27 mouse cellular contexts compared by ENCODE assay signal in the genomic region with DNA sequence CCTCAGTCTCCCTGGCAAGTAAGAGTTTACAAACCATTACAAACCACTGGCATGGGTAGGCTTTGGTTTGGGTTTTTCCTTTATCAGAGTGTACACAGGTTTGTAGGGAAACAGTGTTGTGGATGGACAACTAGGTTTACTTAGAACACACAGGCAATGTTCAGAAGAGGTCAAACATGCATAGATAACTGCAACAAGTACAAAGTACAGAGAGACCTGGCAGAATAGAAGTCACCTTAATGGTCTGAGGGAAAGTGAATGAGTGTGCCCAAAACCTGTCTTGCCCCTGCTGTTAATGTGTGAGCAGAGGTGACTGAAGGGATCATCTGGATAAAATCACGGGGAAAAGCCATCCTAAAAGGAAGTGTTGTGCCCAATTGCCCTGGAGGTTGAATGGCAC. TPM values are rescaled to one million over a fixed set of nuclear protein-coding genes. Genes with fewer than 3 reads are reported as not detected.
"Had no signal": no experiment of that assay in that cellular context is flagged by ENCODE, and none has a peak within 500 bp of the region (broad histone marks: within the 10 kb centered on the region; RNA-seq: fewer than 3 reads in every experiment).

No protein-coding gene starts in this region.

- H3K9ac ChIP-seq: heart, embryonic 12.5 days; hindbrain, embryonic 12.5 days; hindbrain, embryonic 14.5 days; kidney, embryonic 15.5 days; limb, embryonic 13.5 days; limb, embryonic 15.5 days had no signal

- H3K4me3 ChIP-seq: gastrocnemius, adult 2 months; heart, adult 2 months; heart, embryonic 12.5 days; hindbrain, embryonic 10.5 days; hindbrain, embryonic 12.5 days; kidney, embryonic 15.5 days; limb, embryonic 13.5 days; limb, embryonic 15.5 days had no signal

- DNase-seq: gastrocnemius, adult 2 months; gastrocnemius, postnatal 10 days; gastrocnemius, postnatal 25 days; heart, adult 2 months; heart, postnatal 10 days; heart, postnatal 4 days; kidney, adult 11 months; kidney, adult 2 months; kidney, adult 9 months; kidney, postnatal 14 days; kidney, postnatal 36 days; layer of hippocampus, adult 9-11 months; layer of hippocampus, postnatal 36 days; left cerebral cortex, postnatal 4 days had no signal

- H3K27me3 ChIP-seq: heart, embryonic 12.5 days; hindbrain, embryonic 12.5 days had no signal

- H3K4me2 ChIP-seq: heart, embryonic 12.5 days; hindbrain, embryonic 12.5 days; hindbrain, embryonic 14.5 days; kidney, embryonic 15.5 days; limb, embryonic 13.5 days; limb, embryonic 15.5 days had no signal

- H3K9me3 ChIP-seq: heart, embryonic 12.5 days; hindbrain, embryonic 10.5 days; hindbrain, embryonic 12.5 days; kidney, embryonic 15.5 days; limb, embryonic 13.5 days; limb, embryonic 15.5 days had no signal

- H3K27ac ChIP-seq: gastrocnemius, adult 2 months; heart, adult 2 months; hindbrain, embryonic 10.5 days; hindbrain, embryonic 12.5 days; hindbrain, embryonic 14.5 days; kidney, embryonic 15.5 days; kidney, postnatal 0 days; limb, embryonic 13.5 days; limb, embryonic 15.5 days had no signal

- ATAC-seq: forebrain, embryonic 16.5 days; hindbrain, embryonic 16.5 days; intestine, embryonic 16.5 days had no signal

RNA-seq across cellular contexts. Expression of a gene that starts 1.8 kb away (rescaled TPM):
- total RNA-seq: granulocyte monocyte progenitor cell, adult 5-6 weeks; heart, adult 2 months; heart, postnatal 25 days had no signal
- polyA plus RNA-seq: limb, embryonic 15.5 days had no signal
